Mouse (Mus musculus) small intestine, adult 2 months (tissue): ENCODE data around the gene Gm281.

ENCODE experiments used
- CTCF ChIP-seq: fragments of 200-500 bp; IDR thresholded peaks from 2 replicates; pipeline ENCODE4 v1.5.1; 2012; ENCODE audit warnings: low read depth, mild to moderate bottlenecking, control low read depth, inconsistent platforms, low read length, moderate library complexity, mixed read lengths; ENCODE audit not compliant: insufficient replicate concordance, insufficient read length; ENCODE audit errors: extremely low read depth
- POLR2A ChIP-seq: fragments of 200-500 bp; IDR thresholded peaks from 2 replicates; pipeline ENCODE4 v1.6.1; 2012; ENCODE audit warnings: low read depth, mild to moderate bottlenecking, control low read depth, inconsistent platforms, low read length, moderate library complexity

GRCm38 (mm10) chr14:13961401-13962112 is 47.3 kb upstream of the Gm281 start, which contains the start of the genes Atxn7 and Thoc7:
- no peak for TF ChIP-seq CTCF
- peak; percentile 65 for TF ChIP-seq POLR2A
